Mouse (Mus musculus) lung, adult 2 months (tissue): ENCODE data around the gene Mcf2l.

Source experiments
- CTCF ChIP-seq: fragments of 200-500 bp; IDR thresholded peaks from 2 replicates; pipeline ENCODE4 v1.5.1; 2011; ENCODE audit warnings: mild to moderate bottlenecking, low read length, control low read depth; ENCODE audit not compliant: insufficient read depth
- POLR2A ChIP-seq: fragments of 200-500 bp; IDR thresholded peaks from 2 replicates; pipeline ENCODE4 v1.6.1; 2011; ENCODE audit warnings: low read depth, mild to moderate bottlenecking, control low read depth, low read length, borderline replicate concordance; ENCODE audit errors: extremely low read depth

DNA sequence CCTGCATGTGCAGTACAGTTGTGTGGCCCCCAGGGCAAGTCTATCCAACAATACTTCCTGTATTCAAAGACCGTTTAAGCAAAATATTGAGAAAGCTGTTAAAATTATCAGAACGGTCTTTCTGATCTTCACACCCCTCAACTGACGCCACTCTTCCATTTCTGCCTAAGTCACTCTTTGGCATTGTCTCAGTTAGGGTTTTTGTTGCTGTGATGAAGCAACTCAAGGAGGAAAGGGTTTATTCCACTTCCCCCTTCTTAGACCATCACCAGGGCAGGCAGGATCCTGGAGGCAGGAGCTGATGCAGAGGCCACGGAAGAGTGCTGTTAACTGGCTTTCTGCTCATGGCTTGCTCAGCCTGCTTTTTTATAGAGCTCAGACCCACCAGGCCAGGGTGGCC lies 82.3 kb downstream of the Mcf2l start:
- TF ChIP-seq POLR2A, result no peak
- no peak for TF ChIP-seq CTCF
